Mouse (Mus musculus) spleen, adult 2 months (tissue): ENCODE measurements around the gene Pate2. TPM values are rescaled to one million over a fixed set of nuclear protein-coding genes. Genes with fewer than 3 reads are reported as not detected.

Experiments used
- DNase-seq, 2 experiments: peaks; one replicate each; pipeline versions ENCODE4 v3.0.0 to v3.0.0-alpha.2; 2012 to 2021; ENCODE audit warnings: low spot score in 2 of 2, low read depth in 1 of 2
- H3K27ac ChIP-seq: fragments of 200-500 bp; 2 replicates; pipeline ENCODE4 v1.5.1; 2012; ENCODE audit warnings: low read length, inconsistent platforms; ENCODE audit not compliant: insufficient read depth
- H3K27me3 ChIP-seq: fragments of 200-500 bp; 2 replicates; pipeline ENCODE4 v1.6.1; 2012; ENCODE audit warnings: mild to moderate bottlenecking, moderate library complexity, low read length, inconsistent platforms; ENCODE audit not compliant: control insufficient read depth, insufficient read depth
- H3K36me3 ChIP-seq: fragments of 200-500 bp; 2 replicates; pipeline ENCODE4 v1.6.1; 2012; ENCODE audit warnings: mild to moderate bottlenecking, low read length, inconsistent platforms; ENCODE audit not compliant: control insufficient read depth, insufficient read depth
- H3K4me1 ChIP-seq: fragments of 200-500 bp; 2 replicates; pipeline ENCODE4 v1.6.1; 2011; ENCODE audit warnings: inconsistent platforms; ENCODE audit not compliant: control insufficient read depth, insufficient read depth, insufficient read length
- H3K4me3 ChIP-seq: fragments of 200-500 bp; 2 replicates; pipeline ENCODE4 v1.5.1; 2011; ENCODE audit warnings: mild to moderate bottlenecking, inconsistent platforms; ENCODE audit not compliant: insufficient read depth, insufficient read length; ENCODE audit errors: extremely low read depth
- CTCF ChIP-seq: fragments of 200-500 bp; IDR thresholded peaks from 2 replicates; pipeline ENCODE4 v1.5.1; 2011; ENCODE audit warnings: mild to moderate bottlenecking, inconsistent platforms; ENCODE audit not compliant: insufficient read depth, insufficient read length, insufficient replicate concordance; ENCODE audit errors: extremely low read depth
- POLR2A ChIP-seq: fragments of 200-500 bp; IDR thresholded peaks from 2 replicates; pipeline ENCODE4 v1.6.1; 2011; ENCODE audit warnings: low read depth, low read length, inconsistent platforms
- WGBS: fragments of 180-500 bp; shearing (Covaris S2); methylation state at CpG from one replicate; pipeline ENCODE4 v1.1.7; 2018; 5-methylcytosine and 5-hydroxymethylcytosine counted together
- polyA plus RNA-seq: library from polyadenylated mRNA; depleted of rRNA; stranded (reverse); fragments of >200 nt; gene quantifications from 2 replicates; pipeline ENCODE4 v1.2.3, GENCODE M21; 2012

Pate2 gene
- polyA plus RNA-seq, 1 experiment = 0.05 TPM

DNA sequence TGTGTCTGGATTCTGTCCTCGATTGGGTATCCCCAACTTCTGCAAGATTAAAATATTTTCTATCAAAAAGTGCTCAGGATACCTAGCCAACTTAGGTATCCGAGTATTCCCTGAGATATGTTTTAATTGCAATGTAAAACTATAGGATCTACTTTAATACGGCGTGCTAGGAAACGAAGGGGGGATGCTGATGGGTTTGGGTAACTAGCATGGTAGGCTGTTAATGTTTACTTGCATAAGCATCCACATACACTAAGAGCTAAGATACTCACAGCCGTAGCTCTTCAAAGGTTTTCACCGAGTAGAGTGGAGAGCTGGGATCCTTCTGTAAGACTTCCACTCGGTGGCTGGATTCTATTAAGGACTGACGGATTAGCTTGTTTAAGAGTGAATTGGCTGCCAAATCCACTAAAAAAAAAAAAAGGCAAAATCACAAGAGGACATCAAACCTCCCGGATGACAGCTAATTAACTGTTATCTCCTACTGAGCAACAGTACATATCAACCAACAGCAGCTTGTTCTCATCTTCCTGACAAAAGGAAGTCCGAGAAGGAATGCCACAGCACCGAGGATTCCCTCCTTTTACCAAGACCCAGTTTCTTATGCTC, 13.5 kb upstream of the Pate2 start:
- Histone ChIP-seq H3K36me3 (peaks cover 3% of the 10 kb centered on the region; the same call in 1 of the 2 replicates), H3K4me1 (peaks cover 7% of the 10 kb centered on the region), H3K27ac (no peak overlapping the region), H3K27me3 (peaks cover 8% of the 10 kb centered on the region), H3K4me3 (no peak overlapping the region)
- no peak for DNase-seq
- TF ChIP-seq CTCF = no peak
- no peak for TF ChIP-seq POLR2A
- WGBS = 70% methylated on average over 12 of the region's 12 CpGs

DNA sequence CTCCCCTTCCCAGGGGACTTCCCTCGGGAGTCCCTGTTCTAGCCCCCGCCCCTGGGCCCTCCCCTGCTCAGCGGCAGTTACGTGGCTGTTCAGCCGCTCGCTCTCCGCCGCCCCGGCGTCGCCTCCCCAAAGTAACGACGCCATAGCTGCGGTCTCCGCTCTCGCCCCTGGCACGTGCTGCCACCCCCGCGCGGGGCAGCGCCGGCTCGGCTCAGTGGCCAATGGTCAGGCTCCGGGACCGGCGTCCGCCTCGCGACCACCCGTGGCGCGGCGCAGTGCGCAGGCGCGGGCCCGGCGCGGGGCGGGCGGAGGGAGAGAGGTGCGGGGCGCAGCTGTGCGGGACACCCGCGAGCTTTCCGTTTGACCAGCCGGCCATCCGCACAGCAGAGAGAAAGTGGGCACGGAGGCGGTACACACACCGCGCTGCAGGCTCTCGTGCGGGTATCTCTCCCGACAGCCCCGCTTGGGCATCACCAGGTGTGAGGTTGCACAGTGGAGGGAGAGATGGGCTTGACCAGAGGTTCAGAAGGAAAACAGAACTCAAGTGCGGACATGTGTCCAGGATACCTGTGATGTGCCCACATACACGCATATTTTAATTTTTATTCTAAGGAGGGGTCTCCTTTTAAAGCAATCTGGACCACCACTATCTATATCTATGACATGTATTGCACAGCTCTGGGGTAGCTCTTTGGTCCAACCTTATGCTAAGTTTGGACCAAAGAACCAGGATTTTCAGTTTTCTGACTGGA, 11.7 kb upstream of the Pate2 start, which contains the start of the genes Ddx25 and Pus3:
Gene Ddx25, minus strand, starts transcription at position 272 of the 752 bp plus-strand sequence.
Gene Pus3, plus strand, starts transcription at position 339 of the 752 bp plus-strand sequence.
- no peak for TF ChIP-seq POLR2A
- TF ChIP-seq CTCF = no peak
- H3K4me3 ChIP-seq = peak within 1 kb of the TSS; percentile 67
- H3K4me1 ChIP-seq = peaks cover 7% of the 10 kb centered on the region
- H3K27ac ChIP-seq = peak within 1 kb of the TSS; percentile 51
- DNase-seq = peak in 1 of 2 experiments; percentile 15
- peaks cover 6% of the 10 kb centered on the region for H3K36me3 ChIP-seq
- WGBS = under 1% methylated on average over 53 of the region's 59 CpGs
- peaks cover 8% of the 10 kb centered on the region for H3K27me3 ChIP-seq

DNA sequence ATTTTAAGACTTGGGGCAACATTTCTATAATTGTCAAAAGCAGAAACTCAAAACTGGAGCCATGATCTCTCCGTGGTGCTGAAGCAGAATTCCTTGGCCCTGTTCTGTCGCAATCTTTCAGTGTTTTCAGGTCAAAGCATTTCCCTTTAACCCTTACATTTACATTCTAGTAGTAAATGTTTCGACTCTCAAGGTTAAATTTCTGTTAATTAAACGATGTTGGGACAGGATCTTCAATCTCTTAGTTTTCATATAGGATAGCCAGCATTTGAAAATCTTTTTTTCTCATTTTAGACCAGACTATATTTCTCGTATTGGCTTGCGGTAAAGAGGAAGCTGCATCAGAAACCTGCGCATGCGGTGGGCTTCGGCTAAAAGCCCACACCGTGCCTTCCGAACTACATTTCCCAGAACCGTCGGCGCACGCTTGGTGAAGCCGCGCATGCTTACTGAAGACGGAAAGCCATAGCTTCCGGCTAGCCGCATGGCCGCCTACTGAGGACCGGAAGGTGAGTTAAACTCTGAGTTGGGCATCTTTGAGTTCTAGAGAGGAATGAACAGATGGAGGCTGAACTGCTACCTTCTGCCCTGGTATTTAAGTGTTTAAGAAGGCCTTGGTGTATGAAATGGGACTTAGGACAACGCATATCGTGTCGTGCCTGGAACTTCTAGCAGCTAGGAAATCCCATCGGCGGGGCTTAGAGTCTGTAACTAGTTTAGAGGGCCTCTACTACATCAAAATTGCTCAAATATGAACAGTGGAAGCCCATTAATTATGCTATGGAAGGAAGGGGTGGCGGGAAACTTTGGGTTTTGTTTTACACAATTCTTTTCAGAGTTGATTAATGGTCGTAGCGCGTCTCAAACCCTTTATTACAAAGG, 10.8 kb upstream of the Pate2 start:
- peak; percentile 60 to 76 for DNase-seq
- Histone ChIP-seq H3K4me3 (peak overlapping the region; percentile 67), H3K4me1 (peaks cover 7% of the 10 kb centered on the region), H3K27me3 (peaks cover 8% of the 10 kb centered on the region), H3K27ac (peak overlapping the region; percentile 51), H3K36me3 (peaks cover 6% of the 10 kb centered on the region)
- TF ChIP-seq CTCF = no peak
- TF ChIP-seq POLR2A = peak; percentile 85
- WGBS = 2% methylated on average over 31 of the region's 31 CpGs

DNA sequence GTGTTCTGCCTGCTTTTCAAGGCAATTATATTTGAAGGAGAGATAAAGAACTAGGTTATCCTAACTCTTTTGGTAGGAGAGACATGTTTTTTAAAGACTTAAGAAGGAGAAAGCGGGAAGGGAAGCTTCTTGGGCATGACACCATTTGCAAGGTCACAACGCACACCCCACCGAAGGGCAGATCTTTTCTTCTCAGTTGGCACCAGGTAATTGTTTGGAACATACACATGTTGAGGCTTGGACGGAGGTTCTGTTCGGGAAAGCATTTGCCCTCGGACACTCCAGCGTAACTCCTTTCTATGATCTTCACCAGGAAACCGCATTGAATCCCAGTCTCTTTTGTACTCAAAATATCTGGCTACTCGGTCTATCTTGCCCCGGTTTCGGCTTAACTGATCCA, 9.0 kb upstream of the Pate2 start:
- TF ChIP-seq CTCF (no peak), POLR2A (no peak)
- Histone ChIP-seq H3K4me1 (peaks cover 7% of the 10 kb centered on the region), H3K4me3 (no peak overlapping the region), H3K36me3 (peaks cover 15% of the 10 kb centered on the region), H3K27me3 (peaks cover 8% of the 10 kb centered on the region), H3K27ac (no peak overlapping the region)
- 98% methylated on average over 11 of the region's 11 CpGs for WGBS
- DNase-seq = no peak

DNA sequence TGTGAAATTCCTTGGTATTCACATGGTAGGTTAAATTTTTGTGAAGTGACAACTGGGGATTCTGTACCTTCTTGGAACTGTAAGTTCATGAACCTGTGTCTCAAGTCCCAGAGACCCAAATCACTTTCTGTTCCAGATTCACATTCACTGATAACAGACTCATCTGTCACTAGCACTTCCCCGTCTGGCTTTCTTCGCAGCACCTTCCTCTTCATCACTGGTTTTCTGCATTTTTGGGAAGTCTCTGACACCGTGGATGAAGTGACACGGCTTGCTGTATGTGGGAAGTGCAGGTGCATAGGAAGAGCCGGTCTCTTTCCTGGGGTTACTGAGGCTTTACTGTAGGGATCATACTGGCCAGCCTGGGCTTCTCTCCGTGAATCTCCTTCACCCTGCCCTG, 8.5 kb upstream of the Pate2 start:
- Histone ChIP-seq H3K36me3 (peaks cover 16% of the 10 kb centered on the region), H3K4me1 (peaks cover 7% of the 10 kb centered on the region), H3K27me3 (peaks cover 8% of the 10 kb centered on the region), H3K27ac (no peak overlapping the region), H3K4me3 (no peak overlapping the region)
- 75% methylated on average over 6 of the region's 6 CpGs for WGBS
- TF ChIP-seq POLR2A = no peak
- TF ChIP-seq CTCF = no peak
- no peak for DNase-seq

DNA sequence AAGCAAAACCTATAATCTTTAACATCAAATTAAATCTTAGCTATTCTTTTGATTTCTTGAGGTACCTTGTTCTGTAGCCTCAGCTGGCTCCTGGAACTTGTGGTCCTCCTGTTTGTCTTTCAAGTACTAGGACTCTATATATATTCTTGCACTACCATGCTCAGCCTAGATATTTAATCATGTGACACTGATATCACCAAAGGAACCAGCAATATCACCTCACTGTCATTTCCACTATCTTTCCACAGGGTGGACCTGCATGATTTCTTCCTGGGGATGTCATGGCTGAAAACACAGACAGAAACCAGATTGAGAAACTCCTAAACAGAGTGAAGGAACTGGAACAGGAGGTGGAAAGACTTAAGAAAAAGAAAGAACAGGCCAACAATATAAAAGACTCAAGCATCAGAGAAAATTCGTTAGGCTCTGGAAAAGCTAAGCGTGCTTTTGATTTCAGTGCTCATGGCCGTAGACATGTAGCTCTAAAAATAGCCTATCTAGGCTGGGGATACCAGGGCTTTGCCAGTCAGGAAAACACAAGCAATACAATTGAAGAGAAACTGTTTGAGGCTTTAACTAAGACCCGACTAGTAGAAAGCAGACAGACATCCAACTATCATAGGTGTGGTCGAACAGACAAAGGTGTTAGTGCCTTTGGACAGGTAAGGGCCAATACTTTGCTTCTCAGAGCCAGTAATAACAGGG, 5.4 kb upstream of the Pate2 start:
- WGBS = 89% methylated on average over 5 of the region's 5 CpGs
- no peaks in the 10 kb centered on the region for H3K4me1 ChIP-seq
- H3K27me3 ChIP-seq = no peaks in the 10 kb centered on the region
- H3K36me3 ChIP-seq = peaks cover 21% of the 10 kb centered on the region
- no peak overlapping the region for H3K27ac ChIP-seq
- no peak for TF ChIP-seq POLR2A
- no peak overlapping the region for H3K4me3 ChIP-seq
- DNase-seq = no peak
